Mouse (Mus musculus) gonadal fat pad, adult 2 months (tissue): ENCODE measurements around the gene Gpr37l1. TPM values are rescaled to one million over a fixed set of nuclear protein-coding genes. Genes with fewer than 3 reads are reported as not detected.
"Not testable (repeated sequence)": the region's sequence is repeated elsewhere in the genome, so short reads cannot be mapped to it uniquely, and the experiment has no call there.

ENCODE experiments used
- DNase-seq: peaks from one replicate; pipeline ENCODE4 v3.0.0-alpha.2; 2012; ENCODE audit warnings: low read depth
- polyA plus RNA-seq: library from polyadenylated mRNA; depleted of rRNA; stranded (reverse); fragments of >200 nt; gene quantifications from 2 replicates; pipeline ENCODE4 v1.2.3, GENCODE M21; 2012; rRNA removed

The Gpr37l1 gene
- polyA plus RNA-seq: 1.00 and 1.5 TPM in 2 replicates

GRCm38 (mm10) chr1:135167435-135167834 is at the start of gene Gpr37l1:
Gpr37l1 (minus strand) TSS chr1:135167681.
- DNase-seq: no peak

DNA sequence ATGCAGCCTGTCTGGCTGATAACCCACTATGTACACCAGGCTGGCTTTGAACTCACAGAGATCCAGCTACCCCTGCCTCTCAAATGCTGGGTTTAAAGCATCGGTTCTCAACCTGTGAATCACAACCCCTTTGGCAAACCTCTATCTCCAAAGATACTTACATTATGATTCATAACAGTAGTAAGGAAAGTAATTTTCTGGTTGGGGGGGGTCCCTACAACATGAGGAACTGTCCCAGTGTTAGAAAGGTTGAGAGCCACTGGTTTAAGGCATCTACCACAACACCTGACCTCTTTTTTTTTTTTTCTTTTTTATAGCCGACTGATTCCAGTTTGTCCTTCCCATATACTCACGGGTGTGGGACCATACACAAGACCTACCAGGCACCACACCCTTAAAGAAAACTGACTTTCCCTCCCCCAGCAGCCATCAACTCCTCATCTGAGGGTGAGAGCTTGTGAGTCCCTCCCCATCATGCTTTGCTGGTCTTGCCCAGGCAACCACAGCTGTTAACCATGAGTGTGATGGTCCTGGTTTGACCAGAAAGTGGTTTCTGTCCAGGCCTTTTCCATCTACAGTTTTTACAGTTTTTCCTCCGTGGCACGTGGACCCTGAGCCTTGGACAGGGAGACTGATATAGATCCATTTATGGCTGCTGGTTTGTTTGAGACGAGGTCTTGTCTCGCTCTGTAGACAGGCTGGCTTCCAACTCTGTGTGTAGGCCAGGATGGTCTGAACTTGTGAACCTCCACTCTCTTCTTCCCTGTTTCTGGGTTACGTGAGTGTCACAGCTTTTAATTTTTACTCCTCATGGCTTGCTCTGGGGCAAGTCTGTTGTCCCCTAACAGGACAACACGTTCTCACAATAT is 46.5 kb upstream of the Gpr37l1 start:
- DNase-seq: no peak

DNA sequence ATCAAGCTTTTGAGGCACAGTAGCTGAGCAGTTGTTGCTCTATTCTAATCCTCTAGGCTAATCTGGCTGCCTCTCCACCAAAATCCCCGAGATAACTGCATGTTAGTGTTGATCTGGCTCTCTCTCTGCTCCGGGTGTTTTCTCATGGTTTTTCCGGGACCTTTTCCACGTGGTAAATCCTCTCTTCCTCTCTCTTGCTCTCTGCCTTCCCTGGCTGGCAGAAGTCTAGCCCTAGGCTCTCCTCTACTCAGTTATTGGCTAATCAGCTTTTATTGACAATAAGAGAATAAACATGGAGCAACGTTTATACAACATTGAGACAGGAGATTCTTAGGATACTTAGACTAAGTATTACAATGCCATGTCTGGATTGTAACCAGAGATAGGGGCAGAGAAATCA is 42.9 kb upstream of the Gpr37l1 start:
- DNase-seq: no peak

- DNase-seq: no peak
Observed at GRCm38 (mm10) chr1:135208716-135209115, 41.2 kb upstream of the Gpr37l1 start.

- no peak for DNase-seq
Observed at GRCm38 (mm10) chr1:135206586-135207339, 39.3 kb upstream of the Gpr37l1 start.

GRCm38 (mm10) chr1:135205257-135205656 is 37.8 kb upstream of the Gpr37l1 start:
- DNase-seq: no peak

- no peak for DNase-seq
Observed at GRCm38 (mm10) chr1:135204196-135205126, 37.0 kb upstream of the Gpr37l1 start.

DNA sequence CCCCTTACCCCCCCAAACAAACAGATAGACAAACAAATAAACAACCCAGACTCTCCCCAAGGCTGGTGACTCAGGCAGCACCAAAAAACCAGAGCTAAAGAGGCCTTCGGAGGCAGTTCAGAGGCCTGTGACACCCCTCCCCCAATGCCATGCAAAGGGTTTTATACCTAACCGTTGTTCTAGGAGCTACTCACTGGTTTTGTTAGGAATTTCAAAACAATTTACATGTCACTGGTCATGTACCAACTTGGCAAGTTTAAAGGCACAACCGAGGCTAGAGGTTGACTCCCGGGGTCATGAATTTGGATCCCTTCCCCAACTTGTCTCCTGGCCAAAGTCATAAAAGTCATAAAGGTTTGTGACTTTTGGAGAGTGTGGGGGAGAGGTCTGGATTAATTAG is 32.9 kb upstream of the Gpr37l1 start:
- DNase-seq: no peak

GRCm38 (mm10) chr1:135199014-135199819 is 31.7 kb upstream of the Gpr37l1 start:
- DNase-seq: no peak

- DNase-seq: no peak
Observed at GRCm38 (mm10) chr1:135198412-135198811, 30.9 kb upstream of the Gpr37l1 start.

- DNase-seq: no peak
Observed at GRCm38 (mm10) chr1:135195907-135196440, 28.5 kb upstream of the Gpr37l1 start.

- not testable (repeated sequence) for DNase-seq
Observed at GRCm38 (mm10) chr1:135194335-135194734, 26.9 kb upstream of the Gpr37l1 start.

DNA sequence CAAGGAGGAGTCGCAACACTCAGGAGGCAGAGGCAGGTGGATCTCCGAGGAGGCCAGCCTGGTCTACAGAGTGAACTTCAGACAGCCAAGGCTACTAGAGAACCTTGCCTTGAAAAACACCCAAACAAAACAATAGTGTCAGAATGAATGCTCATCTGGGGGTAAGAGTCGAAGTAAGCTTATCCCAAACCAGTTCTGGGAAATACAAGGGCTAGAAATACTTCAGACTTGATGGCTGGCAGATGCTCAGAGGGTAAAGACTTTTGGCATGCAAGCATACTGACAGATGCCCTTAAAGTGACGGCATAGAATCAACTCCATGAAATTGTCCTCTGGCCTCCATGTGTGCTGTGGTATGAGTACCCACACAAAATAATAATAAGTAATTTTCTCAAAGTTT is 21.7 kb upstream of the Gpr37l1 start:
- no peak for DNase-seq

DNA sequence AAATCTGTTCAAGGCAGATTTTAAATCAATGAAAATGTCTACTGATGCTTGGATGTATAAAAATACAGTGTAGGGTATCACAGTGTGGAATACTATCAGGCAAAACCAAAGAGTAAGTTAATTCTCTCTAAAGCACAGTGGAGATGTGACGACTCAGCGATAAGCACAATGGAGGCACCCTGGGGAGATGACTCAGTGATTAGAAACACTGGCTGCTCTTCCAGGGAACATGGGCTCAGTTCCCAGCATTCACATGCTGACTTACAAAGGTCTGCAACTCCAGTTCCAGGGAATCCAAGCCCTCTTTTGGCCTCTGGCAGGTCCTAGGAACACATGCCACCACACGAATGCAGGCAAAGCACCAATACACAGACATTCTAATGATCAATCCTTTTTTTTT is 20.7 kb upstream of the Gpr37l1 start:
- peak; percentile 49 for DNase-seq

DNA sequence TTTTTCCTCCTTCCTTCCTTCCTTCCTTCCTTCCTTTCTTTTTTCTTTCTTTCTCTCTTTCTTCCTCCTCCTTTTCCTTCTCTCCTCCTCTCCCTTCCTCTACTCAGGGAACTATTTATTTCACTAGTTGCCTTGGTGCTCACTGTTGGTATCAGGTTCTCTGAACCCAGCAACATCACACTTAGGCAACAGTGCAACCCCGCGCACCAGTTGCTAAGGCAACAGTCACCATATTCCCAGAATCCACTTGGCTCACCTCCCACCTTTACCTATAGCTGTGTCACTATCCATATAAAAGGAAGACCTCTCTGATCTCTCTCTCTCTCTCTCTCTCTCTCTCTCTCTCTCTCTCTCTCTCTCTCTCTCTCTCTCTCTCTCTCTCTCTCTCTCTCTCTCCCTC is 19.5 kb upstream of the Gpr37l1 start:
- DNase-seq: not testable (repeated sequence)

GRCm38 (mm10) chr1:135186427-135186826 is 18.9 kb upstream of the Gpr37l1 start:
- no peak for DNase-seq

DNA sequence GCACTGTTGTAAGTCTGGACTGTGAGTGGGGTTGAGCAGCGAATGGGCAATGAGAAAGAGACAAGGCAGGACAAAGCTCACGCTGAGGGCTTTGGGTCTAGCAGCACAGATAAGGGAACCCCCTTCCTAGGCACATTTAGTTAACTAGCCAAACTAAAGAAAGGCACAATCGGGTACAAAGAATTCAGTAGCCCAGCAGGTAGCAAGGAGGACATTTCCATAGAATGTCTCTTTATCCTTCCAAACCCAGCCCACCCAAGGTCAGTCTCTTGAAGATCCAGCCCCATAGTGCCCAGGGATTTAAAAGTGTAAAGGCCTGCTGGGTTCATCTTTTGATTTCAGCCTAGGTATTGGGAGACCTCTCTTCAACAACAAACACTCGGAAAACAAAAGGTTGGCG is 18.5 kb upstream of the Gpr37l1 start:
- DNase-seq: no peak

DNA sequence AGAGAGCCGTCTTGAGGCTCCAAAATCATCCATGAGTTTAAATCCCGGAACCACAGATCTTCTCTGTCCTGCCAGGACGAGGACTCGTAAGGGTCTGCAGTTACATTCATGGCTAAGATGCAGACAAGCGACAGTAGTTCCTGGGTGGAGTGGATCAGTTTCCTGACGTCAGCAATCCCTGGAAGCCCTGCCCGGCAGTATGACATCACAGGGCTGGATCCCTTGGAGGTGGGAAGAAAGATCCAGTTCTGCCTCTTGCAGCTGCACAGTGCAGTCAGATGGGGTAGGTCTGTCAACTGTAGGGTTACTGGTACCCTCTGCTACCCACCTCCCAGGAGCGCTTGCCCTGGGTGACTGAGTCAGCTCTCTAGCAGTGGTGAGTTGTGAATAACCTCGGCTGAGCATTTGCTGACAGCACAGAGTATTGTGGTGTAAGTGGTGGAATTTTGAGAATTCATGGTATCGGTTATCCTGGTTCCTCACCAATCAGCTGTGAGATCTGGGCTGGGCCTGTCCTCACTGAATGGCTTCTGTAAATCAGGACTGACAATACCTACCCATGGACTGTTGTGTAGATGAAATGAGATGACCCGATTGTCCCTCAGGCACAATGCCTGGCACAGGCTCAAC is 16.6 kb upstream of the Gpr37l1 start:
- no peak for DNase-seq

- DNase-seq: no peak
Observed at GRCm38 (mm10) chr1:135183448-135183847, 16.0 kb upstream of the Gpr37l1 start.

DNA sequence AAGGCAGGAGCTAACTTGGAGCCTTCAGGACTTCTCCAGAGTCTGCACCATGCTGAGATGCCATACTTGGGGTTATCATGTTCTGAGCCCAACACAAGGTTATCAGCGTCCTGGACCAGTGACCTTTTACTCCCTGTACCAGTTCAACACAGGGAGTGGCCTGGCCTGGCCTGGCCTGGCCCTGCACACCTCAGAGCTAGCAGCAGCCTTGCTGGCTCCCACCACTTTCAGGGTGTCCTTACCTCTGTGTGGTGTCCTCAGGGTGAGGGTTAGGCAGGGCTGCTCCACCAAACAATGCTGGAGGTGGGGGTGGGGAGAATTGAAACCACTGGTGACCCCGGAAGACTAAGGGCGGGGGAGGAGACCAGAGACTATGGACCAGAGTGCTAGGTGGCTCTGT is 15.5 kb upstream of the Gpr37l1 start:
- DNase-seq: no peak
